Mouse (Mus musculus): ENCODE data around the gene Spata20. TPM values are rescaled to one million over a fixed set of nuclear protein-coding genes. Genes with fewer than 3 reads are reported as not detected.

Gene Spata20
- polyA plus RNA-seq, 1 experiment from 2014 or later = 0.48 TPM

- ATAC-seq (replicated peaks) = peak; percentile 91
- Histone ChIP-seq H3K36me3 (replicated peaks) (no peaks in the 10 kb centered on the region), H3K27me3 (replicated peaks) (no peaks in the 10 kb centered on the region), H3K27ac (peak overlapping the region; percentile 95), H3K9me3 (no peaks in the 10 kb centered on the region), H3K4me3 (no peak overlapping the region), H3K4me2 (peak overlapping the region; percentile 85), H3K4me1 (peaks cover 70% of the 10 kb centered on the region), H3K9ac (no peak overlapping the region)
- WGBS = 4% methylated on average over 4 of the region's 4 CpGs
Measured at GRCm38 (mm10) chr11:94468582-94469064, 17.4 kb downstream of the Spata20 start.

GRCm38 (mm10) chr11:94466333-94466855, 19.6 kb downstream of the Spata20 start:
- 75% methylated on average over 17 of the region's 17 CpGs for WGBS

GRCm38 (mm10) chr11:94464170-94464569, 21.8 kb downstream of the Spata20 start:
- Histone ChIP-seq H3K9me3 (no peaks in the 10 kb centered on the region), H3K9ac (no peak overlapping the region), H3K27me3 (replicated peaks) (no peaks in the 10 kb centered on the region), H3K27ac (no peak overlapping the region), H3K4me2 (no peak overlapping the region), H3K4me3 (no peak overlapping the region), H3K36me3 (replicated peaks) (peaks cover 4% of the 10 kb centered on the region; the same call in 1 of the 2 replicates), H3K4me1 (peaks cover 29% of the 10 kb centered on the region)
- WGBS = 51% methylated on average over 2 of the region's 2 CpGs
- ATAC-seq (replicated peaks) = no peak

More at GRCm38 (mm10) chr11:94466333-94466855, 19.6 kb downstream of the Spata20 start:
- H3K9ac ChIP-seq = no peak overlapping the region
- no peak overlapping the region for H3K4me3 ChIP-seq
- no peak overlapping the region for H3K27ac ChIP-seq
- no peaks in the 10 kb centered on the region for H3K9me3 ChIP-seq
- H3K4me2 ChIP-seq = no peak overlapping the region
- H3K36me3 ChIP-seq (replicated peaks) = no peaks in the 10 kb centered on the region; the same call in 1 of the 2 replicates
- H3K27me3 ChIP-seq (replicated peaks) = no peaks in the 10 kb centered on the region
- no peak for ATAC-seq (replicated peaks)
- peaks cover 50% of the 10 kb centered on the region for H3K4me1 ChIP-seq

- Histone ChIP-seq H3K4me2 (no peak overlapping the region), H3K4me3 (no peak overlapping the region), H3K27ac (no peak overlapping the region), H3K9ac (no peak overlapping the region), H3K4me1 (peaks cover 14% of the 10 kb centered on the region), H3K27me3 (replicated peaks) (no peaks in the 10 kb centered on the region), H3K36me3 (replicated peaks) (peaks cover 12% of the 10 kb centered on the region; the same call in 1 of the 2 replicates), H3K9me3 (no peaks in the 10 kb centered on the region)
- no peak for ATAC-seq (replicated peaks)
- 91% methylated on average over 11 of the region's 11 CpGs for WGBS
Measured at GRCm38 (mm10) chr11:94461856-94462255, 24.1 kb downstream of the Spata20 start.

- H3K4me2 ChIP-seq = no peak overlapping the region
- no peak for ATAC-seq (replicated peaks)
- 83% methylated on average over 15 of the region's 15 CpGs for WGBS
- no peak overlapping the region for H3K9ac ChIP-seq
- no peak overlapping the region for H3K4me3 ChIP-seq
- no peak overlapping the region for H3K27ac ChIP-seq
- H3K27me3 ChIP-seq (replicated peaks) = no peaks in the 10 kb centered on the region
- H3K9me3 ChIP-seq = no peaks in the 10 kb centered on the region
- H3K4me1 ChIP-seq = 0 out of 2 replicates have a peak, but pooled peaks cover 5% of the 10 kb centered on the region
- peaks cover 12% of the 10 kb centered on the region; the same call in 1 of the 2 replicates for H3K36me3 ChIP-seq (replicated peaks)
Measured at GRCm38 (mm10) chr11:94457001-94457400, 29.0 kb downstream of the Spata20 start.

GRCm38 (mm10) chr11:94456347-94456746, 29.6 kb downstream of the Spata20 start:
- no peaks in the 10 kb centered on the region for H3K27me3 ChIP-seq (replicated peaks)
- H3K4me3 ChIP-seq = no peak overlapping the region
- no peak overlapping the region for H3K4me2 ChIP-seq
- H3K9ac ChIP-seq = no peak overlapping the region
- no peak for ATAC-seq (replicated peaks)
- H3K27ac ChIP-seq = no peak overlapping the region; the same call in 1 of the 2 replicates
- H3K4me1 ChIP-seq = 0 out of 2 replicates have a peak, but pooled peaks cover 5% of the 10 kb centered on the region
- H3K9me3 ChIP-seq = no peaks in the 10 kb centered on the region
- peaks cover 12% of the 10 kb centered on the region; the same call in 1 of the 2 replicates for H3K36me3 ChIP-seq (replicated peaks)
- 80% methylated on average over 3 of the region's 3 CpGs for WGBS

GRCm38 (mm10) chr11:94455161-94455820, 30.7 kb downstream of the Spata20 start:
- Histone ChIP-seq H3K4me2 (no peak overlapping the region), H3K4me1 (peaks cover 6% of the 10 kb centered on the region; the same call in 1 of the 2 replicates), H3K9me3 (no peaks in the 10 kb centered on the region), H3K4me3 (no peak overlapping the region), H3K36me3 (replicated peaks) (peaks cover 12% of the 10 kb centered on the region; the same call in 1 of the 2 replicates), H3K9ac (no peak overlapping the region), H3K27me3 (replicated peaks) (no peaks in the 10 kb centered on the region), H3K27ac (no peak overlapping the region)
- no peak for ATAC-seq (replicated peaks)
- WGBS = 85% methylated on average over 10 of the region's 10 CpGs

- H3K4me3 ChIP-seq = no peak overlapping the region
- peaks cover 12% of the 10 kb centered on the region; the same call in 1 of the 2 replicates for H3K36me3 ChIP-seq (replicated peaks)
- H3K4me2 ChIP-seq = no peak overlapping the region
- no peak for ATAC-seq (replicated peaks)
- WGBS = 77% methylated on average over 5 of the region's 5 CpGs
- H3K9me3 ChIP-seq = no peaks in the 10 kb centered on the region
- peaks cover 12% of the 10 kb centered on the region for H3K4me1 ChIP-seq
- no peak overlapping the region for H3K27ac ChIP-seq
- no peak overlapping the region for H3K9ac ChIP-seq
- H3K27me3 ChIP-seq (replicated peaks) = no peaks in the 10 kb centered on the region
Measured at GRCm38 (mm10) chr11:94454756-94455155, 31.2 kb downstream of the Spata20 start.

- Histone ChIP-seq H3K4me2 (no peak overlapping the region), H3K9ac (no peak overlapping the region), H3K4me1 (peaks cover 22% of the 10 kb centered on the region), H3K36me3 (replicated peaks) (no peaks in the 10 kb centered on the region), H3K9me3 (no peaks in the 10 kb centered on the region), H3K27me3 (replicated peaks) (no peaks in the 10 kb centered on the region), H3K4me3 (no peak overlapping the region), H3K27ac (no peak overlapping the region)
- 74% methylated on average over 12 of the region's 12 CpGs for WGBS
- ATAC-seq (replicated peaks) = 0 out of 2 replicates have a peak, but pooled peaks have one; percentile 7
Measured at GRCm38 (mm10) chr11:94451091-94451773, 34.7 kb downstream of the Spata20 start.

GRCm38 (mm10) chr11:94449886-94450285, 36.1 kb downstream of the Spata20 start:
- Histone ChIP-seq H3K27me3 (replicated peaks) (no peaks in the 10 kb centered on the region), H3K9ac (no peak overlapping the region), H3K4me2 (no peak overlapping the region), H3K4me1 (peaks cover 29% of the 10 kb centered on the region), H3K27ac (peak overlapping the region; percentile 64), H3K9me3 (no peaks in the 10 kb centered on the region), H3K4me3 (no peak overlapping the region), H3K36me3 (replicated peaks) (no peaks in the 10 kb centered on the region)
- ATAC-seq (replicated peaks) = no peak
- WGBS = 51% methylated on average over 5 of the region's 5 CpGs

GRCm38 (mm10) chr11:94449239-94449638, 36.7 kb downstream of the Spata20 start:
- 0 out of 2 replicates have a peak, but pooled peaks have one; percentile 57 for ATAC-seq (replicated peaks)
- Histone ChIP-seq H3K4me3 (no peak overlapping the region), H3K9ac (no peak overlapping the region), H3K9me3 (no peaks in the 10 kb centered on the region), H3K4me2 (no peak overlapping the region), H3K27ac (peak overlapping the region; percentile 64), H3K27me3 (replicated peaks) (no peaks in the 10 kb centered on the region), H3K4me1 (peaks cover 35% of the 10 kb centered on the region), H3K36me3 (replicated peaks) (no peaks in the 10 kb centered on the region)
- 22% methylated on average over 8 of the region's 8 CpGs for WGBS

- Histone ChIP-seq H3K27me3 (replicated peaks) (no peaks in the 10 kb centered on the region), H3K4me3 (no peak overlapping the region), H3K9me3 (no peaks in the 10 kb centered on the region), H3K27ac (no peak overlapping the region), H3K4me1 (peaks cover 41% of the 10 kb centered on the region), H3K4me2 (no peak overlapping the region), H3K36me3 (replicated peaks) (no peaks in the 10 kb centered on the region; the same call in 1 of the 2 replicates), H3K9ac (no peak overlapping the region)
- no peak for ATAC-seq (replicated peaks)
- WGBS = 12% methylated on average over 3 of the region's 3 CpGs
Measured at GRCm38 (mm10) chr11:94447017-94447416, 39.0 kb downstream of the Spata20 start.
